Mouse (Mus musculus): ENCODE results near the gene Cap1.

- TF ChIP-seq CTCF (IDR thresholded peaks at IDR 0.05; ENCODE audit: low read depth) (peak; percentile 29), EP300 (IDR thresholded peaks at IDR 0.05; ENCODE audit: low read depth) (no peak)
These were observed 50.1 kb downstream of the Cap1 start, which contains the start of gene Ppt1 for GRCm38 (mm10) chr4:122835530-122836402.

All from heart, postnatal 0 days (tissue).